Mouse (Mus musculus) hindbrain, postnatal 0 days (tissue): ENCODE results near the gene Rims1. TPM values are rescaled to one million over a fixed set of nuclear protein-coding genes. Genes with fewer than 3 reads are reported as not detected.

Experiments used
- ATAC-seq: fragments of 200-750 bp; cut with Nextera tagmentation; 2 replicates; pipeline ENCODE4 v1.8.0; 2017; ENCODE audit warnings: mild to moderate bottlenecking, moderate TSS enrichment, moderate library complexity
- DNase-seq: peaks from one replicate; pipeline ENCODE4 v3.0.0-alpha.2; 2015; ENCODE audit warnings: low spot score
- H3K27ac ChIP-seq: fragments of 300-500 bp; sonication (generic); 2 replicates; pipeline ENCODE4 v1.5.1; 2014; ENCODE audit warnings: mild to moderate bottlenecking
- H3K27me3 ChIP-seq: fragments of 300-500 bp; sonication (generic); 2 replicates; pipeline ENCODE4 v1.6.1; 2014; ENCODE audit warnings: low read length, mixed read lengths; ENCODE audit not compliant: insufficient read depth
- H3K36me3 ChIP-seq: fragments of 300-500 bp; sonication (generic); 2 replicates; pipeline ENCODE4 v1.6.1; 2014; ENCODE audit warnings: low read length, mixed read lengths; ENCODE audit not compliant: insufficient read depth
- H3K4me1 ChIP-seq: fragments of 300-500 bp; sonication (generic); 2 replicates; pipeline ENCODE4 v1.6.1; 2014; ENCODE audit warnings: antibody characterized with exemption, low read length, mixed read lengths; ENCODE audit not compliant: insufficient read depth
- H3K4me2 ChIP-seq: fragments of 300-500 bp; sonication (generic); 2 replicates; pipeline ENCODE4 v1.6.1; 2014; ENCODE audit warnings: low read depth, mild to moderate bottlenecking, low read length, moderate library complexity, mixed read lengths
- H3K4me3 ChIP-seq: fragments of 300-500 bp; sonication (generic); 2 replicates; pipeline ENCODE4 v1.5.1; 2014; ENCODE audit warnings: low read length
- H3K9ac ChIP-seq: fragments of 300-500 bp; sonication (generic); replicated peaks from 2 replicates; pipeline ENCODE4 v1.6.1; 2014; ENCODE audit warnings: mild to moderate bottlenecking, low read length, moderate library complexity, mixed read lengths
- H3K9me3 ChIP-seq: fragments of 300-500 bp; sonication (generic); 2 replicates; pipeline ENCODE4 v1.6.1; 2016; ENCODE audit warnings: low read length, mixed read lengths
- CTCF ChIP-seq: IDR thresholded peaks from 2 replicates; pipeline ENCODE4 v1.5.1; 2016; ENCODE audit warnings: antibody characterized with exemption, control low read depth, low read depth
- WGBS: fragments of 180-500 bp; shearing (Covaris S2); extraction: QIAGEN DNeasy Blood & Tissue Kit; methylation state at CpG from one replicate; pipeline ENCODE4 v1.1.7; 2014; 5-methylcytosine and 5-hydroxymethylcytosine counted together
- polyA plus RNA-seq: library from polyadenylated mRNA; unstranded; fragments of >200 nt; fragmentation: Nextera tagmentation; extraction: Ambion mirVana; gene quantifications from 2 replicates; pipeline ENCODE4 v1.2.1, GENCODE M21; 2015
- total RNA-seq: library from RNA; depleted of rRNA; stranded (reverse); fragments of >200 nt; gene quantifications from 2 replicates; pipeline ENCODE4 v1.2.3, GENCODE M21; 2014

Rims1 gene
- total and polyA plus RNA-seq, 2 experiments from 2014 or later, result 21.2 to 51.9 TPM

GRCm38 (mm10) chr1:22293310-22293709, 512.5 kb downstream of the Rims1 start:
- no peaks in the 10 kb centered on the region for H3K27me3 ChIP-seq
- H3K4me1 ChIP-seq, result no peaks in the 10 kb centered on the region
- no peak for TF ChIP-seq CTCF
- no peak overlapping the region for H3K9ac ChIP-seq
- no peak overlapping the region for H3K4me2 ChIP-seq
- no peaks in the 10 kb centered on the region for H3K36me3 ChIP-seq
- WGBS, result 88% methylated on average over 2 of the region's 2 CpGs
- no peak overlapping the region for H3K4me3 ChIP-seq
- no peaks in the 10 kb centered on the region for H3K9me3 ChIP-seq
- no peak for ATAC-seq
- no peak overlapping the region for H3K27ac ChIP-seq
- DNase-seq, result no peak

DNA sequence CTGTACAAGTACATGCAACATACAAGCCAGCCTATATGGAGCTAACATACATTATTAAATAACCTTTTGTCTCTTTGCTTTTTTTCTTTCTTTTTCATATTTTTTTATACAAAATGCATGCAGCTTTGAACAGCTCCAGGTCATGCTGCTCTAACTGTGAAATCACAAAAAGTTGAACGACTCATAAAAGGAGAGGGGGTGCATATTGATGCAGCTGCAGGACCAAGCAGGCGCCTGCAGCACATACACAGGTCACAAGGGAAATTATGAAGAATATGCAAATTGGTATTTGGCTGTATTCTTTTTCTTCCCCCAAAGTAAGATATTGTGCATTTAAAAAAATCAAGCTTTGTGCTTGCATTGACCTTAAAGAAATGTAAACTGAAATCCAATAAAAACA, 519.0 kb downstream of the Rims1 start:
- Histone ChIP-seq H3K9me3 (no peaks in the 10 kb centered on the region), H3K4me1 (no peaks in the 10 kb centered on the region), H3K4me2 (no peak overlapping the region), H3K36me3 (no peaks in the 10 kb centered on the region), H3K9ac (no peak overlapping the region), H3K27ac (no peak overlapping the region), H3K4me3 (no peak overlapping the region), H3K27me3 (no peaks in the 10 kb centered on the region)
- 40% methylated on average over 2 of the region's 2 CpGs for WGBS
- TF ChIP-seq CTCF, result no peak
- no peak for ATAC-seq
- DNase-seq, result no peak

DNA sequence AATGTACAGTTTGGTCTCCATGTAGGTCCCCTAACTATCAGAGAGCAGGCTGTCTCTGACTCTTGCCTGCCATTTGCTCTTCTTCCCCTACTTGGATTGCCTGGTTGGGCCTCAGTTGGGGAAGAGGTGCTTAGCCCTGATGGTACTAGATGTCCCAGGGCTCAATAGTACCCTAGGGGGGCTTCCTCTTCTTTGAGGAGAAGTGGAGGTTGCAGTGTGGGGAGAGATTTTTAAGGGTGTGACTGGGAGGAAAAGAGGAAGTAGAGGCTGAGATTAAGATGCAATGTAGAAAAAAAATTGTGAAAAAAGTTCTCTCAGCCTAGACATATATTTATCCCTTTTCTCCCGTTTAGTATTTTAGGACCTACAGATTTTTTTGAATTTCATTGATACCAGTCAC, 525.8 kb downstream of the Rims1 start:
- TF ChIP-seq CTCF, result no peak
- no peaks in the 10 kb centered on the region for H3K9me3 ChIP-seq
- H3K4me1 ChIP-seq, result no peaks in the 10 kb centered on the region
- no peak overlapping the region for H3K9ac ChIP-seq
- ATAC-seq, result no peak
- no peak overlapping the region for H3K4me3 ChIP-seq
- no peak for DNase-seq
- no peaks in the 10 kb centered on the region for H3K27me3 ChIP-seq
- 88% methylated on average over 1 of the region's 1 CpGs for WGBS
- no peaks in the 10 kb centered on the region for H3K36me3 ChIP-seq
- H3K27ac ChIP-seq, result no peak overlapping the region
- no peak overlapping the region for H3K4me2 ChIP-seq

GRCm38 (mm10) chr1:22274081-22274480, 531.7 kb downstream of the Rims1 start:
- Histone ChIP-seq H3K4me2 (no peak overlapping the region), H3K9me3 (no peaks in the 10 kb centered on the region), H3K36me3 (no peaks in the 10 kb centered on the region), H3K27ac (no peak overlapping the region), H3K4me3 (no peak overlapping the region), H3K27me3 (no peaks in the 10 kb centered on the region), H3K4me1 (no peaks in the 10 kb centered on the region), H3K9ac (no peak overlapping the region)
- ATAC-seq (no peak), DNase-seq (no peak)
- TF ChIP-seq CTCF, result no peak
- 67% methylated on average over 2 of the region's 2 CpGs for WGBS

DNA sequence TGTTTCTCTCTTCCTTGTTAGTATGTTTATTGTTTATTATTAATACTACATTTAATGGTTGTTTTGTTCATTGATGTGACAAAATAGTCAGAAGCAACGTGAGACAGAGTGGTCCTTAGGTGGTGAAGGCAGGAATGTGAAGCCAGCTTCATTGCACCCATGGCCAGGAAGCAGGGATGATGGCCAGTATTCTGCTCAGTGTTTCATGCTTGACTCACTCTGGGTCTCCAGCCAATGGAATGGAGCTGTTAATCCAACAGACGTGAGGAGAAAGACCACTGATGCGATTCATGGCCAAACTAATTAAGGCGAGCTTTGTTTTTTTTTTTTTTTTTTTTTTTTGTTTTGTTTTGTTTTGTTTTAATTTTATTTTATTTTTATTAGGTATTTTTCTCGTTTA, 535.7 kb downstream of the Rims1 start:
- H3K4me2 ChIP-seq, result no peak overlapping the region
- no peak overlapping the region for H3K4me3 ChIP-seq
- H3K9ac ChIP-seq, result no peak overlapping the region
- no peak for TF ChIP-seq CTCF
- no peaks in the 10 kb centered on the region for H3K36me3 ChIP-seq
- H3K27ac ChIP-seq, result no peak overlapping the region
- 58% methylated on average over 5 of the region's 5 CpGs for WGBS
- peaks cover 4% of the 10 kb centered on the region; the same call in 1 of the 2 replicates for H3K4me1 ChIP-seq
- DNase-seq (no peak), ATAC-seq (no peak)
- no peaks in the 10 kb centered on the region for H3K27me3 ChIP-seq
- no peaks in the 10 kb centered on the region for H3K9me3 ChIP-seq

GRCm38 (mm10) chr1:22268581-22269359, 537.0 kb downstream of the Rims1 start:
- H3K9me3 ChIP-seq, result no peaks in the 10 kb centered on the region
- TF ChIP-seq CTCF, result peak; percentile 99
- no peak overlapping the region for H3K9ac ChIP-seq
- ATAC-seq, result peak; percentile 72
- H3K27ac ChIP-seq, result no peak overlapping the region
- H3K4me3 ChIP-seq, result no peak overlapping the region
- peak; percentile 90 for DNase-seq
- peaks cover 4% of the 10 kb centered on the region; the same call in 1 of the 2 replicates for H3K4me1 ChIP-seq
- H3K27me3 ChIP-seq, result no peaks in the 10 kb centered on the region
- H3K4me2 ChIP-seq, result no peak overlapping the region
- 35% methylated on average over 15 of the region's 15 CpGs for WGBS
- no peaks in the 10 kb centered on the region for H3K36me3 ChIP-seq

DNA sequence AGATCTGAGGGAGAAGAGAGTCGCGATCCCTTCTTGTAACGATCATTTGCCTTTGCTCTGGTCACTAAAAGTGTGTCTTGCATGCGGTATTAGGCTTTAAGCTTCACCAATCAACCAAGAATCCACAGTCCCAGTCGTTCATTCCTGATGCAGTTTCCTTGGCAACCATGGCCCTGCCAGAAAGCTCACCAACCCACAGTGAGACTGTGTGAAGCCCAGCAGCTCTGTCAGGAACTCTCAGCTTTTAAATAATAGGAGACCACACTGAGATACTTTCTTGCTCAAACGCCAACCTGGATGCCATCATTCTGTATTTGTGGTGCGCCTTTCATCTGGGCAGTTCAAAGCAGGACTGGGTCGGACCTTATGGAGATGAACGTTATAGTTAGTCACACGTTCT, 539.3 kb downstream of the Rims1 start:
- Histone ChIP-seq H3K4me2 (peak overlapping the region; percentile 37), H3K4me3 (no peak overlapping the region), H3K36me3 (no peaks in the 10 kb centered on the region), H3K9me3 (no peaks in the 10 kb centered on the region), H3K27ac (no peak overlapping the region), H3K27me3 (no peaks in the 10 kb centered on the region), H3K9ac (no peak overlapping the region), H3K4me1 (peaks cover 4% of the 10 kb centered on the region; the same call in 1 of the 2 replicates)
- 16% methylated on average over 10 of the region's 10 CpGs for WGBS
- ATAC-seq (peak; percentile 79), DNase-seq (peak; percentile 73)
- no peak for TF ChIP-seq CTCF
